Comparison of ENCODE assay signal across 7 mouse cellular contexts in genomic region chr3:127012525-127012924, GRCm38 (mm10).
DNase-seq lines count a peak whose midpoint lies in the region; ATAC-seq and TF ChIP-seq lines count a peak whose summit lies in the region.

No protein-coding gene starts in this region.

- H3K4me3 ChIP-seq in layer of hippocampus, adult 2 months: no peak overlapping the region

- ATAC-seq in Patski: no peak

- no peaks in the 10 kb centered on the region for H3K36me3 ChIP-seq in splenic B cell, adult 2 months (ENCODE audit: control insufficient read depth, insufficient read depth, low read length, poor library complexity, severe bottlenecking)

- H3K27me3 ChIP-seq in Patski: no peaks in the 10 kb centered on the region
- no peaks in the 10 kb centered on the region; the same call in 1 of the 2 replicates for H3K27me3 ChIP-seq in splenic B cell, adult 2 months (ENCODE audit: control insufficient read depth, insufficient read depth, low read length, poor library complexity, severe bottlenecking)

- POLR2A ChIA-PET in Patski (lab: Charles Lee): no interaction called here

- CTCF ChIA-PET in Patski (lab: Charles Lee): interaction anchor here (1.1 to 2.7 kb wide), 5 partner anchors 9 to 165 kb away, joined by 3 to 14 read pairs (median 4); no protein-coding TSS in a partner anchor

- no peak overlapping the region for H3K27ac ChIP-seq in layer of hippocampus, adult 2 months

- peak; percentile 86 for TF ChIP-seq CTCF in layer of hippocampus, adult 2 months (conservative IDR thresholded peaks at IDR 0.05)
- peak; percentile 89 for TF ChIP-seq CTCF in Patski (IDR thresholded peaks at IDR 0.05)

- DNase-seq in layer of hippocampus, adult 2 months (ENCODE audit: low spot score in 2 of 2): peak in 1 of 2 experiments; percentile 65
- DNase-seq in layer of hippocampus, adult 11-12 months (ENCODE audit: low spot score): no peak
- no peak for DNase-seq in Patski (ENCODE audit: low read depth, low spot score)
- DNase-seq in cerebellum, postnatal 14 days: peak; percentile 62 to 75
- DNase-seq in kidney, postnatal 25 days: peak; percentile 28 to 48
- DNase-seq in splenic B cell, adult 2 months (ENCODE audit: low read depth, low spot score): peak; percentile 35
- DNase-seq in ovary, postnatal 10 days (ENCODE audit: low spot score): no peak

- in situ Hi-C loops in Patski (cut with MboI; ENCODE audit: low pct_unique_long_range_greater_than_20kb): no loop called here

Comparison
In these comparisons a context has a peak if more than half of its experiments do, and no peak if none do; other contexts are left out.
1. DNase-seq: peak in cerebellum, postnatal 14 days (2 of 2), kidney, postnatal 25 days (2 of 2) and splenic B cell, adult 2 months (single experiment); none in layer of hippocampus, adult 11-12 months (single experiment), Patski (single experiment) and ovary, postnatal 10 days (single experiment).